Mouse (Mus musculus): ENCODE results near the gene Ctss. TPM values are rescaled to one million over a fixed set of nuclear protein-coding genes. Genes with fewer than 3 reads are reported as not detected.
A peak's percentile ranks its signal among the peaks of the same experiment; 100 is the strongest.
"Not testable (repeated sequence)": the region's sequence is repeated elsewhere in the genome, so short reads cannot be mapped to it uniquely, and the experiment has no call there.

Ctss gene
- polyA plus RNA-seq, 1 experiment from 2014 or later: 16.8 TPM

DNA sequence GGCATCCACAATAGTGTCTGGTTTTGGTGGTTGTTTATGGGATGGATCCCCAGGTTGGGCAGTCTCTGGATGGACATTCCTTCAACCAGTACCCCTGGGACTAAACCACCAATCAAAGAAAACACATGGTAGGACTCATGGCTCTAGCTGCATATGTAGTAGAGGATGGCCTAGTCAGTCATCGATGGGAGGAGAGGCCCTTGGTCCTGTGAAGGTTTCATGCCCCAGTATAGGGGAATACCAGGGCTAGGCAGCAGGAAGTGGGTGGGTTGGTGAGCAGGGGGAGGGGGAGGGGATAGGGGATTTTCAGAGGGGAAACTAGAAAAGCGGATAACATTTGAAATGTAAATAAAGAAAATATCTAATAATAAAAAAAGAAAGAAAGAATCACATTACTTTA lies 14.6 kb downstream of the Ctss start:
- H3K9me3 ChIP-seq; H3K9ac ChIP-seq; H3K4me2 ChIP-seq; H3K36me3 ChIP-seq; H3K27ac ChIP-seq; H3K4me3 ChIP-seq; ATAC-seq (ENCODE audit: low FRiP score); H3K4me1 ChIP-seq (replicated peaks); H3K27me3 ChIP-seq: not testable (repeated sequence)
- WGBS: 97% methylated on average over 2 of the region's 2 CpGs

DNA sequence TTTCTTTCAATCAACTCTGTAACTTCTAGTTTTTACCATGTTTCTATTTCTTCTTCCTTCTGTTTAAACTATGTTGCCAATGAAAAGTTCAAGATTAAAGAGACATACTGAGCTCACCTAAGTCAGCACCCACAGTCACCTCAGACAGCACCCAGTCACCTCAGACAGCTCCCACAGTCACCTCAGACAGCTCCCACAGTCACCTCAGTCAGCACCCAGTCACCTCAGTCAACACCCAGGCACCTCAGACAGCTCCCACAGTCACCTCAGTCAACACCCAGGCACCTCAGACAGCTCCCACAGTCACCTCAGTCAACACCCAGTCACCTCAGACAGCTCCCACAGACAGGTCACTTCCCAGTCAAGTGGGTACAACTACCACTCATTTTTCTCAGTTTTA lies 15.6 kb downstream of the Ctss start:
- Histone ChIP-seq H3K4me1 (replicated peaks) (no peaks in the 10 kb centered on the region), H3K4me3 (no peak overlapping the region), H3K27ac (no peak overlapping the region), H3K36me3 (no peaks in the 10 kb centered on the region), H3K9ac (no peak overlapping the region), H3K27me3 (no peaks in the 10 kb centered on the region), H3K4me2 (no peak overlapping the region), H3K9me3 (no peaks in the 10 kb centered on the region)
- ATAC-seq (ENCODE audit: low FRiP score): no peak

DNA sequence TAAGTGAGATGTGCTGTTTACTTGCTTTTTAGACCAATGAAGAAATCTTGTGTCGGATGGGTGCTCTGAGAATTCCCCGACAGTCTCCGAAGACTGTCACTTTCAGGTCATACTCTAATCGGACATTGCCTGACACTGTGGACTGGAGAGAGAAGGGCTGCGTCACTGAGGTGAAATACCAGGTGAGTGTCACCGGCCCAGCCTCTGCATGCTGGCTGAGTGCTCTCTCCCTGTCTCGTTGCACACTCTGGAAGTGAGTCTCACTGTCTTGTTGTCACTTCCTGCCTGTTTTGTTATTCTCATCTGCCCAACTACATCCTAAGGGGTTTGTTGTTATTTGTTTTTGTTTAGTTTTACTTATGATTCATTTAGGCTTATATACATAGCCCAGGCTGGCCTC lies 16.4 kb downstream of the Ctss start:
- H3K4me3 ChIP-seq: no peak overlapping the region
- no peak for ATAC-seq (ENCODE audit: low FRiP score)
- WGBS: 77% methylated on average over 7 of the region's 7 CpGs

DNA sequence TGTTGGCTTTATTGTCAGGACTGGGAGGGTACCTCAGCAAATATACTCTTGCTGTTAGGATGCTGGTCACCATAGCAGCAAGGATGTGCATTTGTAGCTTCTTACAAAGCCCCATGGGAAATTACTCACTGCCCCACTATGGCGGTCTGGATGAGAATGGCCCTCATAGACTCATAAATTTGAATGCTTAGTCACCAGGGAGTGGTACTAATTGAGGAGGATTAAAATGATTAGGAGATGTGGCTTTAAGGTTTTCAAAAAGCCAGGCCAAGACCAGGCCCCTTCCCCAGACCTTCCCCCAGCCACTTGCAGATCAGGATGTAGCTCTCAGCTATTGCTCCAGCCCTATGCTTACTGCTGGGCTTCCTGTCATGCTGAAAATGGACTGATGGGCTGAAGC lies 23.6 kb downstream of the Ctss start:
- H3K36me3 ChIP-seq: no peaks in the 10 kb centered on the region
- 72% methylated on average over 1 of the region's 1 CpGs for WGBS
- no peak for ATAC-seq (ENCODE audit: low FRiP score)
- no peak overlapping the region for H3K9ac ChIP-seq
- no peak overlapping the region for H3K27ac ChIP-seq
- H3K4me2 ChIP-seq: no peak overlapping the region
- H3K4me3 ChIP-seq: no peak overlapping the region
- no peaks in the 10 kb centered on the region for H3K4me1 ChIP-seq (replicated peaks)
- H3K9me3 ChIP-seq: no peaks in the 10 kb centered on the region
- no peaks in the 10 kb centered on the region for H3K27me3 ChIP-seq

More for the DNA sequence above, 16.4 kb downstream of the Ctss start:
- Histone ChIP-seq H3K27me3 (no peaks in the 10 kb centered on the region), H3K9ac (no peak overlapping the region), H3K4me1 (replicated peaks) (no peaks in the 10 kb centered on the region), H3K27ac (no peak overlapping the region), H3K4me2 (no peak overlapping the region), H3K36me3 (no peaks in the 10 kb centered on the region), H3K9me3 (no peaks in the 10 kb centered on the region)

DNA sequence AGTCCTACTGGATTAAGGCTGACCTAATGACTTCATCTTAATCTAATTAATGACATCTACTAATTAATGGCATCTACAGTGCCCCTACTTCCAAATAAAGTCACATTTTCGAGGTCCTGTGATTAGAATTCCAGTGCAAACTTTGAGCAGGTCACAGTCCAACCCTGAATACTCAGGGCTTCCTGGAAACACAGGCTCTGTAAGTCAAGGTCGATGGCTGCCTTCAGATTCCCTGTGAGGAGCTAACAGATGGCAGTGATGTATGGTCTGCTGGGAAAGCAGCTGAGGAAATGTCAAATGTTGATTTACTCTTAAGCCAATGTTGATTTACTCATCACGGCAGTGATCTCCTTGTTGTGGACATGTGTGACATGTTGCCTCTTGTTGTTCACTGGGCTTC lies 27.4 kb downstream of the Ctss start:
- no peak for ATAC-seq (ENCODE audit: low FRiP score)
- Histone ChIP-seq H3K9ac (no peak overlapping the region), H3K9me3 (no peaks in the 10 kb centered on the region), H3K4me2 (no peak overlapping the region), H3K4me3 (no peak overlapping the region), H3K27me3 (no peaks in the 10 kb centered on the region), H3K4me1 (replicated peaks) (no peaks in the 10 kb centered on the region), H3K36me3 (no peaks in the 10 kb centered on the region), H3K27ac (no peak overlapping the region)
- WGBS: 64% methylated on average over 3 of the region's 3 CpGs

DNA sequence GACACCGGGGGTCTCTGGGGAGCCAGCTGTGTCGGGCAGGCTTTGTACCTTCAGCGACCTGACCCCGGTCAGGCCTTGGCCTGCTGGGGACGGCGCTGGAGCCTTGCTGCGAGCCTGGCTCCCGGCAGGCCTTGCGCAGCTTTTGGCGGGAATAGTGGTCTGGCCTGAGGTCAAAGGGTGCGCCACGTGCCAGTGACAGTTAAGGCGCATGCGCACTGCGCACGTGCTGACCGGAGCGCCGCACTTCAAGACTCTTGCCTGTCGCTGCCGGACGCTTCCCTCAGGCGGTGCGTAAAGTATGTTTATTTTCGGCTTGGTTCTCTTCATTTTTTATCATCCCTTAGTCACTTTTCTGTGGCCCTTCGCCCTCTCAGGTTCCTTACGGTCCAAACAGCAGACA lies 32.9 kb downstream of the Ctss start, which contains the start of gene Hormad1:
Gene Hormad1, plus strand, starts transcription at position 241 of the 400 bp plus-strand sequence.
- no peak for ATAC-seq (ENCODE audit: low FRiP score)
- no peaks in the 10 kb centered on the region for H3K27me3 ChIP-seq
- no peak within 1 kb of the TSS for H3K4me3 ChIP-seq
- no peak within 1 kb of the TSS for H3K4me2 ChIP-seq
- no peak within 1 kb of the TSS for H3K27ac ChIP-seq
- no peaks in the 10 kb centered on the region for H3K9me3 ChIP-seq
- no peak within 1 kb of the TSS for H3K9ac ChIP-seq
- H3K36me3 ChIP-seq: no peaks in the 10 kb centered on the region
- H3K4me1 ChIP-seq (replicated peaks): no peaks in the 10 kb centered on the region
- WGBS: 91% methylated on average over 27 of the region's 27 CpGs

DNA sequence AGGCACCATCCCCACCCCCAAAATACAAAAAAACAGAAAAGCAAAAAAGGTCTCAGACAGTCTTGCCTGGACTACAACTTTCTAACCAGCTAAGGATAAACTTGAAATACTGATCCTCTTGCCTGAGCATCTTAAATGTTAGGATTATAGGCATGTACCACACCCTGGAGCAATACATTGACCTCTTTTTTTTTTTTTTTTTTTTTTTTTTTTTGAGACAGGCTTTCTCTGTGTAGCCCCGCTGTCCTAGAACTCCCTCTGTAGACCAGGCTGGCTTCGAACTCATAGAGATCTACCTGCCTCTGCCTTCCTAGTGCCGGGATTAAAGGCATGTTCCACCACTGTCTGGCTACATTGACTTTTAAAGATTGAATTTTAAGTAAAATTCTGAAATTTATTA lies 34.2 kb downstream of the Ctss start:
- 94% methylated on average over 3 of the region's 3 CpGs for WGBS
- Histone ChIP-seq H3K27me3 (no peaks in the 10 kb centered on the region), H3K4me3 (no peak overlapping the region), H3K36me3 (no peaks in the 10 kb centered on the region), H3K9ac (no peak overlapping the region), H3K27ac (no peak overlapping the region), H3K4me1 (replicated peaks) (no peaks in the 10 kb centered on the region), H3K4me2 (no peak overlapping the region), H3K9me3 (no peaks in the 10 kb centered on the region)
- no peak for ATAC-seq (ENCODE audit: low FRiP score)

DNA sequence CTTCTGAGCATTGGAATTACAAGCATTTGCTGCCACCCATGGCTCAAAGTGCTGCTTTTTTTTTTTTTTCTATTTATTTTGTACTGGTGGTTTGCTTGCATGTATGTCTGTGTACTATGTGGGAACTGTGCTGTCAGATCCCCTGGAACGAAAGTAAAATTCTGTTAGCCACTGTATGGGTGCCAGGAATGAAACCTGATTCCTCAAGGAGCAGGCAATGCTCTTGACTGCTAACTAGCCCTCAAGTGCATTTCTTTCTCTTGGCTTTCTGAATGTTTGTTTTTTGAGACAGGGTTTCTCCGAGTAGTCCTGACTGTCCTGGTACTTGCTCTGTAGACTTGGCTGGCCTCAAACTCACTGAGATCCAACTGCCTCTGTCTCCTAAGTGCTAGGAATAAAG lies 35.2 kb downstream of the Ctss start:
- no peak for ATAC-seq (ENCODE audit: low FRiP score)
- H3K4me1 ChIP-seq (replicated peaks): no peaks in the 10 kb centered on the region
- H3K36me3 ChIP-seq: no peaks in the 10 kb centered on the region
- H3K4me3 ChIP-seq: no peak overlapping the region
- H3K4me2 ChIP-seq: no peak overlapping the region
- no peaks in the 10 kb centered on the region for H3K9me3 ChIP-seq
- H3K27ac ChIP-seq: no peak overlapping the region
- H3K27me3 ChIP-seq: no peaks in the 10 kb centered on the region
- H3K9ac ChIP-seq: no peak overlapping the region
- WGBS: 76% methylated on average over 2 of the region's 2 CpGs

DNA sequence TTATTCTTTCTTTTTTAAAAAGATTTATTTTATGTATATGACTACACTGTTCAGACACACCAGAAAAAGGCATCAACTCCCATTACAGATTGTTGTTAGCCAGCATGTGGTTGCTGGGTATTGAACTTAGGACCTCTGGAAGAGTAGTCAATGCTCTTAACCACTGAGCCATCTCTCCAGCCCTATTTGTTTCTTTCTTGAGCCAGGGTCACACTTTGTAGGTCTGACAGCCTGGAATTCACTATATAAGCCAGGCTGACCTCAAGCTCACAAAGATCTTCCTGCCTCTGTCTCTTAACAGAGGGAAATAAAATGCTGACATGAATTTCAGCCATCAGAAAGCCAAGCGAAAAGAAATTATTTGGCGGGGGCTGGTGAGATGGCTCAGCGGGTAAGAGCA lies 43.0 kb downstream of the Ctss start:
- H3K27me3 ChIP-seq: no peaks in the 10 kb centered on the region
- no peak overlapping the region for H3K4me3 ChIP-seq
- no peak overlapping the region for H3K27ac ChIP-seq
- H3K4me1 ChIP-seq (replicated peaks): no peaks in the 10 kb centered on the region
- H3K36me3 ChIP-seq: no peaks in the 10 kb centered on the region
- H3K9ac ChIP-seq: no peak overlapping the region
- ATAC-seq (ENCODE audit: low FRiP score): no peak
- H3K9me3 ChIP-seq: no peaks in the 10 kb centered on the region
- no peak overlapping the region for H3K4me2 ChIP-seq
- WGBS: 91% methylated on average over 3 of the region's 3 CpGs

DNA sequence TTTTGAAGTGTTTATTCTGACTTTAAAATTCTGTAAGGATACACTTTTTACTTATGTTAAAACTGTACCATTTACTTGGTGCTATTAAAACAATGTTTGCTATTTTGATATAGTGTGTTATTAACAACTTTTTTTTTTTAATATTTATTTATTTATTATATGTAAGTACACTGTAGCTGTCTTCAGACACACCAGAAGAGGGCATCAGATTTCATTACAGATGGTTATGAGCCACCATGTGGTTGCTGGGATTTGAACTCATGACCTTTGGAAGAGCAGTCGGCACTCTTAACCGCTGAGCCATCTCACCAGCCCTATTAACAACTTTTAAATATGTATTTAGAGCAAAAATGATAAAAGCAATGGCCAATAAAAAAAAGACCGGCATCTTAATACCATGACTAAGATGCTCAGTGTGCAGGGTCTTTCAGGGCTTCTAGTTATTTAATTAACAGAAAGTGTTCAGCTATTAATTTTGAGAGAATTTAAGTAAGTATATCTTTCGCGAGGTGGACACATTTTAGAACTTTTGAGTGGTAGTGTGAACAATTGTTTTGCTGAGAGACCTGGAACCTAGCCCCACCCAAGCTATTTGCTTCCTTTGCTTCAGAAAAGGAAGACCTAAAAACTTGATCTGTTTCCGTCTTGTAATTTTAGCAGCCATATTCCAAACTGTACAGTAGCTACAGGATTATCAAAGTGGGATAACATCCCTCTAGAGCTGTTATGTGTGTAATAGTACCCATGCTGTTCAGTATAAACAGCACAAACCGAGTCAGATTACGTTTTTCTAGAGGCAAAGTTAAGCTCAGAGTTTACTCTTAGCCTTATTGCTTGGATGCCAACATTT lies 61.4 kb downstream of the Ctss start:
- H3K27me3 ChIP-seq: no peaks in the 10 kb centered on the region
- H3K9ac ChIP-seq: no peak overlapping the region
- ATAC-seq (ENCODE audit: low FRiP score): no peak
- H3K9me3 ChIP-seq: no peaks in the 10 kb centered on the region
- H3K4me3 ChIP-seq: peak overlapping the region; percentile 65
- peak overlapping the region; percentile 67 for H3K27ac ChIP-seq
- peaks cover 9% of the 10 kb centered on the region for H3K4me1 ChIP-seq (replicated peaks)
- 50% methylated on average over 8 of the region's 8 CpGs for WGBS
- peaks cover 12% of the 10 kb centered on the region for H3K36me3 ChIP-seq
- peak overlapping the region; percentile 62 for H3K4me2 ChIP-seq

DNA sequence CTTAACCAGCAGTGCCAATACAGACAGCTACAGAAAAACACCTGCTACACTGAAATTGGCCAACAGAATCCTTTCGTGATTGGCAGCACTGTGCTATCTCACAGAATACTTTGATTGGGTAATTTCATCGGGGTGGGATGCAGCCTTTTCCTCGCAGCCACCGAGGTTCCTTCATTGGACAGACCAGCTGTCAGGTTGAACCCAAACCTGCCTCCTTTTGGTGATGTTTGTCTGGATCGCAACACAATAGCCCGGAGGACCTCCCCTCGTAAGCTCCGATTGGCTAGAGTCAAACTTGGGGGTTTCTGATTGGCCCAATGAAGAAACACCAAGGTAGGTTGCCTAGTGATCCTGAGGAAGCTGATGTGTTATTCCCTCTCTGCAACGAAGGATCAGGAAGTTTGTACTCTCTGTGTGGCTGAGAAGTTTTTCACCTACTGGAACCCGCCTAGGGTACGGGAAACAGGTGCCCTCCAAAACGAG lies 62.1 kb downstream of the Ctss start, which contains the start of gene Golph3l:
Gene Golph3l, plus strand, starts transcription at position 331 of the 483 bp plus-strand sequence.
- Histone ChIP-seq H3K9ac (peak within 1 kb of the TSS; percentile 72), H3K4me2 (peak within 1 kb of the TSS; percentile 74), H3K27me3 (no peaks in the 10 kb centered on the region), H3K9me3 (no peaks in the 10 kb centered on the region), H3K27ac (peak within 1 kb of the TSS; percentile 79), H3K4me1 (replicated peaks) (peaks cover 9% of the 10 kb centered on the region), H3K4me3 (peak within 1 kb of the TSS; percentile 65), H3K36me3 (peaks cover 17% of the 10 kb centered on the region)
- peak; percentile 100 for ATAC-seq (ENCODE audit: low FRiP score)
- under 1% methylated on average over 12 of the region's 12 CpGs for WGBS

DNA sequence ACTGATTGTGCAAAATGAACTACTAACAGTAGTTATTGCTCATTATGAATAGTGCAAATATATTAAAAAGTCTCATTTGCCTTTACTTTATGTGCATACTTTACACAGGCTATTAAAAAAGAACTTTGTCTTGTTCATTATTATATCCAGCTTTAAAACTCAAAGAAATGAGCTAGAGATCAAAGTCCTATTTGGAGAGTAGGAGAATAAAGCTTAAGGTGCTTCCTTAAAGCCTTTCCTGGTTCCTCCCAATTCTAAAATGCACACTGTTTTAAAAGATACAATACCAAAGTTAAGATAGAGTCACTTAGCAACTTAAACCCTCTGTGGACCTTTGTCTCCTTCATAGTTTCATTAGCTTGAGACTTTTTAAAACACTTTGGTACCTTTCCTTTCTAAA lies 72.1 kb downstream of the Ctss start:
- no peak for ATAC-seq (ENCODE audit: low FRiP score)
- Histone ChIP-seq H3K36me3 (peaks cover 33% of the 10 kb centered on the region), H3K27ac (no peak overlapping the region)

DNA sequence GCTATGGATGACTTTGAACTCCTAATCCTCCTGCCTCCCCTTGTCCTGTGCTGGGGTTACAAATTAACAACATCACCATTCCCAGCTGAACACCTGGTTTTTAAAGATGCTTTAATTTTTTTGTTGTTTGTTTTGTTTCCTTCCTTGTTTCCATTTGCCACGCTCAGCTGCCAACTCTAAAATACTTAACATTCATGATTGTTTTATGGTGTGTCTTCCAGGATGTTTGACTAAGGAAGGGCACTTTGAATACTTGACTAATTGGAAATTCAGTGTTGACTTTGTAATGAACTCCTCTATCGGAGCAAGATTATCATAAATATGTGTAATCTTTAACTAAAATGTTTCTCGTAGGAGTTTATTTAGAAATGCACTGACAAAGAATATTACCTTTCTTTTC lies 74.7 kb downstream of the Ctss start:
- WGBS: 92% methylated on average over 3 of the region's 3 CpGs

More for the DNA sequence above, 72.1 kb downstream of the Ctss start:
- Histone ChIP-seq H3K27me3 (no peaks in the 10 kb centered on the region), H3K4me3 (no peak overlapping the region), H3K9me3 (no peaks in the 10 kb centered on the region), H3K9ac (no peak overlapping the region), H3K4me1 (replicated peaks) (no peaks in the 10 kb centered on the region), H3K4me2 (no peak overlapping the region)

More for the DNA sequence above, 74.7 kb downstream of the Ctss start:
- Histone ChIP-seq H3K9me3 (no peaks in the 10 kb centered on the region), H3K4me1 (replicated peaks) (no peaks in the 10 kb centered on the region), H3K27ac (no peak overlapping the region), H3K9ac (no peak overlapping the region), H3K27me3 (no peaks in the 10 kb centered on the region), H3K4me2 (no peak overlapping the region), H3K36me3 (peaks cover 22% of the 10 kb centered on the region), H3K4me3 (no peak overlapping the region)
- ATAC-seq (ENCODE audit: low FRiP score): no peak
